Mouse (Mus musculus) layer of hippocampus, postnatal 36 days (tissue): ENCODE results near the gene Tagln. TPM values are rescaled to one million over a fixed set of nuclear protein-coding genes. Genes with fewer than 3 reads are reported as not detected.

Experiments
- DNase-seq, 2 experiments: peaks; one replicate each; pipeline ENCODE4 v3.0.0; 2022
- total RNA-seq, 2 experiments: library from RNA; stranded (reverse); gene quantifications; 2 replicates each; pipeline ENCODE4 v1.2.3; 2021

Tagln gene
- total RNA-seq, 2 experiments from 2014 or later = 7.8 to 9.3 TPM

- DNase-seq = no peak
Measured at GRCm38 (mm10) chr9:45945721-45946120, 9.9 kb upstream of the Tagln start.

- DNase-seq = no peak
Measured at GRCm38 (mm10) chr9:45944506-45945400, 8.9 kb upstream of the Tagln start.

GRCm38 (mm10) chr9:45943628-45944505 is 8.0 kb upstream of the Tagln start:
- no peak for DNase-seq

- no peak for DNase-seq
Measured at GRCm38 (mm10) chr9:45942916-45943315, 7.1 kb upstream of the Tagln start.

GRCm38 (mm10) chr9:45942464-45942863 is 6.6 kb upstream of the Tagln start:
- DNase-seq = no peak

GRCm38 (mm10) chr9:45941329-45941888 is 5.6 kb upstream of the Tagln start:
- DNase-seq = no peak

GRCm38 (mm10) chr9:45939794-45940193 is 3.9 kb upstream of the Tagln start:
- no peak for DNase-seq

- DNase-seq = no peak
Measured at GRCm38 (mm10) chr9:45938952-45939637, 3.2 kb upstream of the Tagln start.

GRCm38 (mm10) chr9:45938088-45938487 is 2.2 kb upstream of the Tagln start:
- DNase-seq = no peak

- DNase-seq = peak in 1 of 2 experiments; percentile 29
Measured at GRCm38 (mm10) chr9:45936883-45937282, 1.0 kb upstream of the Tagln start.

GRCm38 (mm10) chr9:45932571-45933415 is 3.1 kb downstream of the Tagln start:
- DNase-seq = peak; percentile 40 to 55

- DNase-seq = no peak
Measured at GRCm38 (mm10) chr9:45931958-45932357, 3.9 kb downstream of the Tagln start.

GRCm38 (mm10) chr9:45929285-45929684 is 6.6 kb downstream of the Tagln start:
- no peak for DNase-seq

- no peak for DNase-seq
Measured at GRCm38 (mm10) chr9:45919895-45920294, 16.0 kb downstream of the Tagln start.

GRCm38 (mm10) chr9:45917041-45917934 is 18.6 kb downstream of the Tagln start:
- DNase-seq = peak; percentile 36 to 67

- DNase-seq = no peak
Measured at GRCm38 (mm10) chr9:45915659-45916058, 20.2 kb downstream of the Tagln start.

GRCm38 (mm10) chr9:45911673-45912072 is 24.2 kb downstream of the Tagln start:
- no peak for DNase-seq

- no peak for DNase-seq
Measured at GRCm38 (mm10) chr9:45910995-45911394, 24.9 kb downstream of the Tagln start.

GRCm38 (mm10) chr9:45907078-45907428 is 28.8 kb downstream of the Tagln start:
- DNase-seq = no peak

GRCm38 (mm10) chr9:45906355-45907077 is 29.3 kb downstream of the Tagln start, which contains the start of the genes Pcsk7 and Rnf214:
Gene Pcsk7, plus strand, starts transcription at chr9:45906497.
Gene Rnf214, minus strand, starts transcription at chr9:45906911.
- DNase-seq = peak; percentile 87 to 88
